Mouse (Mus musculus) heart, embryonic 11.5 days (tissue): ENCODE measurements around the gene Gpr158. TPM values are rescaled to one million over a fixed set of nuclear protein-coding genes. Genes with fewer than 3 reads are reported as not detected.

Experiments used
- ATAC-seq: fragments of 200-750 bp; cut with Nextera tagmentation; replicated peaks from 2 replicates; pipeline ENCODE4 v1.8.0; 2017; ENCODE audit warnings: moderate library complexity; ENCODE audit not compliant: insufficient number of reproducible peaks, low FRiP score, low TSS enrichment
- H3K27ac ChIP-seq: fragments of 300-500 bp; sonication (generic); 2 replicates; pipeline ENCODE4 v1.5.1; 2014; ENCODE audit warnings: mild to moderate bottlenecking, low read depth, low read length
- H3K27me3 ChIP-seq: fragments of 300-500 bp; sonication (generic); 2 replicates; pipeline ENCODE4 v1.6.1; 2014; ENCODE audit warnings: mild to moderate bottlenecking, low read length, mixed read lengths; ENCODE audit not compliant: control insufficient read depth, insufficient read depth
- H3K36me3 ChIP-seq: fragments of 300-500 bp; sonication (generic); 2 replicates; pipeline ENCODE4 v1.6.1; 2014; ENCODE audit warnings: mild to moderate bottlenecking, low read length, moderate library complexity, mixed read lengths; ENCODE audit not compliant: control insufficient read depth, insufficient read depth
- H3K4me1 ChIP-seq: fragments of 300-500 bp; sonication (generic); 2 replicates; pipeline ENCODE4 v1.6.1; 2014; ENCODE audit warnings: low read length; ENCODE audit not compliant: control insufficient read depth, insufficient read depth
- H3K4me2 ChIP-seq: fragments of 300-500 bp; sonication (generic); 2 replicates; pipeline ENCODE4 v1.6.1; 2014; ENCODE audit warnings: mild to moderate bottlenecking, moderate library complexity
- H3K4me3 ChIP-seq: fragments of 300-500 bp; sonication (generic); 2 replicates; pipeline ENCODE4 v1.5.1; 2014; ENCODE audit warnings: low read depth, low read length
- H3K9ac ChIP-seq: fragments of 300-500 bp; sonication (generic); 2 replicates; pipeline ENCODE4 v1.6.1; 2014; ENCODE audit warnings: mild to moderate bottlenecking, low read depth, low read length, moderate library complexity
- H3K9me3 ChIP-seq: fragments of 300-500 bp; sonication (generic); replicated peaks from 2 replicates; pipeline ENCODE4 v1.6.1; 2016; ENCODE audit warnings: low read length; ENCODE audit not compliant: control insufficient read depth
- WGBS: fragments of 180-500 bp; shearing (Covaris S2); extraction: QIAGEN DNeasy Blood & Tissue Kit; methylation state at CpG from one replicate; pipeline ENCODE4 v1.1.7; 2014; ENCODE audit not compliant: insufficient replicate concordance; 5-methylcytosine and 5-hydroxymethylcytosine counted together
- polyA plus RNA-seq: library from polyadenylated mRNA; unstranded; fragments of >200 nt; fragmentation: Nextera tagmentation; extraction: Ambion mirVana; gene quantifications from 2 replicates; pipeline ENCODE4 v1.2.1, GENCODE M21; 2014

The Gpr158 gene
- polyA plus RNA-seq = not detected in 2 replicates

- H3K9ac ChIP-seq = no peak within 1 kb of the TSS
- peak; percentile 81 for ATAC-seq
- no peaks in the 10 kb centered on the region for H3K4me1 ChIP-seq
- peak within 1 kb of the TSS; percentile 73 for H3K4me2 ChIP-seq
- H3K27ac ChIP-seq = no peak within 1 kb of the TSS
- H3K27me3 ChIP-seq = peaks cover 22% of the 10 kb centered on the region
- H3K36me3 ChIP-seq = no peaks in the 10 kb centered on the region
- no peaks in the 10 kb centered on the region for H3K9me3 ChIP-seq
- WGBS = 4% methylated on average over 43 of the region's 43 CpGs
- H3K4me3 ChIP-seq = peak within 1 kb of the TSS; percentile 46
These were observed at the start of gene Gpr158 for GRCm38 (mm10) chr2:21367345-21368111. Gpr158 (plus strand) TSS chr2:21367542.

- no peaks in the 10 kb centered on the region for H3K36me3 ChIP-seq
- H3K4me1 ChIP-seq = no peaks in the 10 kb centered on the region
- ATAC-seq = no peak
- no peaks in the 10 kb centered on the region for H3K27me3 ChIP-seq
- H3K9me3 ChIP-seq = no peaks in the 10 kb centered on the region
- no peak overlapping the region for H3K4me2 ChIP-seq
- no peak overlapping the region for H3K27ac ChIP-seq
- H3K9ac ChIP-seq = no peak overlapping the region
- H3K4me3 ChIP-seq = no peak overlapping the region
- WGBS = 61% methylated on average over 5 of the region's 5 CpGs
These were observed 23.5 kb upstream of the Gpr158 start for GRCm38 (mm10) chr2:21343821-21344220.

GRCm38 (mm10) chr2:21368351-21369170 is 1.2 kb downstream of the Gpr158 start:
- WGBS = 12% methylated on average over 44 of the region's 44 CpGs
- Histone ChIP-seq H3K4me2 (no peak overlapping the region), H3K9ac (no peak overlapping the region), H3K4me1 (no peaks in the 10 kb centered on the region), H3K36me3 (no peaks in the 10 kb centered on the region), H3K27me3 (peaks cover 22% of the 10 kb centered on the region), H3K27ac (no peak overlapping the region), H3K9me3 (no peaks in the 10 kb centered on the region), H3K4me3 (no peak overlapping the region)
- peak; percentile 63 for ATAC-seq

- Histone ChIP-seq H3K9me3 (no peaks in the 10 kb centered on the region), H3K4me3 (no peak overlapping the region), H3K4me1 (no peaks in the 10 kb centered on the region), H3K9ac (no peak overlapping the region), H3K27ac (no peak overlapping the region), H3K4me2 (no peak overlapping the region), H3K36me3 (no peaks in the 10 kb centered on the region), H3K27me3 (peaks cover 22% of the 10 kb centered on the region)
- ATAC-seq = no peak
- 42% methylated on average over 6 of the region's 6 CpGs for WGBS
These were observed 1.8 kb downstream of the Gpr158 start for GRCm38 (mm10) chr2:21369171-21369485.

GRCm38 (mm10) chr2:21369556-21369955 is 2.2 kb downstream of the Gpr158 start:
- Histone ChIP-seq H3K27ac (no peak overlapping the region), H3K4me3 (no peak overlapping the region), H3K9me3 (no peaks in the 10 kb centered on the region), H3K27me3 (peaks cover 22% of the 10 kb centered on the region), H3K4me1 (no peaks in the 10 kb centered on the region), H3K9ac (no peak overlapping the region), H3K36me3 (no peaks in the 10 kb centered on the region), H3K4me2 (no peak overlapping the region)
- WGBS = 60% methylated on average over 2 of the region's 2 CpGs
- ATAC-seq = no peak

GRCm38 (mm10) chr2:21379516-21379915 is 12.2 kb downstream of the Gpr158 start:
- no peaks in the 10 kb centered on the region for H3K9me3 ChIP-seq
- ATAC-seq = no peak
- no peaks in the 10 kb centered on the region for H3K27me3 ChIP-seq
- no peak overlapping the region for H3K27ac ChIP-seq
- WGBS = 51% methylated on average over 2 of the region's 2 CpGs
- H3K4me1 ChIP-seq = no peaks in the 10 kb centered on the region
- H3K4me2 ChIP-seq = no peak overlapping the region
- no peaks in the 10 kb centered on the region for H3K36me3 ChIP-seq
- H3K4me3 ChIP-seq = no peak overlapping the region
- no peak overlapping the region for H3K9ac ChIP-seq

GRCm38 (mm10) chr2:21392727-21393126 is 25.4 kb downstream of the Gpr158 start:
- H3K27me3 ChIP-seq = no peaks in the 10 kb centered on the region
- H3K4me3 ChIP-seq = no peak overlapping the region
- no peak overlapping the region for H3K9ac ChIP-seq
- no peak for ATAC-seq
- no peak overlapping the region for H3K27ac ChIP-seq
- no peaks in the 10 kb centered on the region for H3K4me1 ChIP-seq
- no peaks in the 10 kb centered on the region for H3K36me3 ChIP-seq
- H3K4me2 ChIP-seq = no peak overlapping the region
- no peaks in the 10 kb centered on the region for H3K9me3 ChIP-seq
- 11% methylated on average over 2 of the region's 2 CpGs for whole genome bisulfite sequencing

- no peak overlapping the region for H3K27ac ChIP-seq
- no peaks in the 10 kb centered on the region for H3K4me1 ChIP-seq
- WGBS = 77% methylated on average over 12 of the region's 12 CpGs
- no peak for ATAC-seq
- no peak overlapping the region for H3K4me2 ChIP-seq
- no peak overlapping the region for H3K9ac ChIP-seq
- H3K4me3 ChIP-seq = no peak overlapping the region
- H3K27me3 ChIP-seq = no peaks in the 10 kb centered on the region
- no peaks in the 10 kb centered on the region for H3K9me3 ChIP-seq
- no peaks in the 10 kb centered on the region for H3K36me3 ChIP-seq
These were observed 30.0 kb downstream of the Gpr158 start for GRCm38 (mm10) chr2:21397347-21397746.
